Mouse (Mus musculus) stomach, postnatal 0 days (tissue): Measurements from ENCODE around the gene Nrip2.

ENCODE experiments used
- CTCF ChIP-seq: IDR thresholded peaks from 2 replicates; pipeline ENCODE4 v1.5.1; 2016; ENCODE audit warnings: antibody characterized with exemption, low read depth, mild to moderate bottlenecking, moderate library complexity
- EP300 ChIP-seq: optimal IDR thresholded peaks from 2 replicates; pipeline ENCODE3; 2016; ENCODE audit warnings: antibody characterized with exemption

DNA sequence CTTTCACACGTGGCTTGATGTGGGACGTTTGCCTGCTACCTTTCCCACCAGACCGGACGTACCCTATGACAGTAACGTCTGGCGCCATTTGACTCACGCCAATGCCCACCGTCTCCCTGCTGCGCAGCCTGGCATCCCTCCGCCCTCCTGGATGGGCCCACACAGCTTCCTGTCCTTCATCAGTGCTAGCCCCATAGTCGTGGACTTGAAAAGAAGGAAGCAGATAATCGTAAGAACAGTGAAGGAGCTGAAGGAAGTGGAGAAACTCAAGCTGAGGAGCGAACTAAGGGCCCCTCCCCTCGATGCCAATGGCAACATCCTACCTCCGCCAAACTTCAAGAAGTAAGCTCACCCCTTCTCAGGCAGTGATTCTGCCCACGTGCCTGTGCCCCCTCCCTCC is 19.5 kb upstream of the Nrip2 start:
- TF ChIP-seq CTCF = no peak
- TF ChIP-seq EP300 = no peak
